Mouse (Mus musculus): ENCODE measurements around the gene Dqx1. TPM values are rescaled to one million over a fixed set of nuclear protein-coding genes. Genes with fewer than 3 reads are reported as not detected.

Gene Dqx1
- polyA plus RNA-seq, 1 experiment from 2014 or later = 1.4 TPM

DNA sequence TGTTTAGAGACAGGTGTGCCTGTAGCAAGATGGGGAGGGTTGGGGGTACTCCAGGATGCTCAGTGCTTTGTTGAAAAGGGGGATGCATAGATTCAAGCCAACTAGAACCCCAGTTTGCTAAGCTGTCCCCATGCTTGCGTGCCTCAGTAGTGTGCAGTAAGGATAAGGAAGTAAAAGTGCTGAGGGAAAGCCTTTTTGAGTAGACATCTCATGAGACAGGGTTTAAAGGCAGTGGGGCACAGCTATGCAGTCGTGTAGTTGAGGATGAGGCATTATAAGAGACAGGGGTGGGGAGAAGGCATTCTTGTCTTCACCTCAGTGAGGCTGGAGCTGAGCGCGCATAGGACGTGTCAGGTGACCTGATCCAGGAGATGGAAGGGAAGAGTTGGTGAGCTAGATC, 17.0 kb upstream of the Dqx1 start:
- 75% methylated on average over 5 of the region's 5 CpGs for WGBS
- Histone ChIP-seq H3K9ac (ENCODE audit: low read length) (no peak overlapping the region), H3K4me3 (ENCODE audit: low read depth, low read length) (no peak overlapping the region), H3K4me1 (ENCODE audit: control insufficient read depth, insufficient read depth, low read length) (no peaks in the 10 kb centered on the region), H3K27me3 (ENCODE audit: control insufficient read depth, insufficient read depth, low read length) (no peaks in the 10 kb centered on the region), H3K9me3 (ENCODE audit: control insufficient read depth, low read length) (no peaks in the 10 kb centered on the region), H3K36me3 (ENCODE audit: control insufficient read depth, insufficient read depth, low read length) (no peaks in the 10 kb centered on the region), H3K4me2 (ENCODE audit: low read depth) (no peak overlapping the region), H3K27ac (ENCODE audit: low read depth, low read length) (no peak overlapping the region)
- ATAC-seq (ENCODE audit: insufficient read depth, low FRiP score, low TSS enrichment) (no peak), DNase-seq (ENCODE audit: low spot score) (no peak)

DNA sequence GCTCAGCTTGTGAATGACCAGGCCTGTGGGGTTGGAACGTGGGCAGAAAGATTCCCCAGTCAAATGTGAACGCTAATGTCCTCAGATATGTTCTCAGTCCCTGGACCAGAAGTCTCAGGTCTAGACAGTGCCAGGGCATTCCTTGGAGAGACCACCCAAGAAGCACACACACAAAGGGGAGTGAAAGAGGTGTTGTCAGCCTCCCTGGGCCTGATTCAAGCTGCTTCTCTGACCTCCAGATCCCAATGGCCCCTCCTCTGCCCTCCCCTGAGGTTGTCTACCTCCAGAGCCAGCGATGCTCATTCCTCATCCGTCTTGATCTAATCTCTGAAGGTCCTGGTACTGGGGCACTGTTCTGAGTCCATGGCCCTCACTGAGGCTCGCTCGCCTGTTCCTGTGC, 14.1 kb upstream of the Dqx1 start:
- Histone ChIP-seq H3K36me3 (ENCODE audit: control insufficient read depth, insufficient read depth, low read length) (no peaks in the 10 kb centered on the region), H3K4me1 (ENCODE audit: control insufficient read depth, insufficient read depth, low read length) (no peaks in the 10 kb centered on the region), H3K9me3 (ENCODE audit: control insufficient read depth, low read length) (no peaks in the 10 kb centered on the region), H3K4me3 (ENCODE audit: low read depth, low read length) (no peak overlapping the region), H3K9ac (ENCODE audit: low read length) (no peak overlapping the region), H3K27ac (ENCODE audit: low read depth, low read length) (no peak overlapping the region), H3K27me3 (ENCODE audit: control insufficient read depth, insufficient read depth, low read length) (no peaks in the 10 kb centered on the region), H3K4me2 (ENCODE audit: low read depth) (no peak overlapping the region)
- ATAC-seq (ENCODE audit: insufficient read depth, low FRiP score, low TSS enrichment) (no peak), DNase-seq (ENCODE audit: low spot score) (no peak)
- 76% methylated on average over 6 of the region's 6 CpGs for WGBS

DNA sequence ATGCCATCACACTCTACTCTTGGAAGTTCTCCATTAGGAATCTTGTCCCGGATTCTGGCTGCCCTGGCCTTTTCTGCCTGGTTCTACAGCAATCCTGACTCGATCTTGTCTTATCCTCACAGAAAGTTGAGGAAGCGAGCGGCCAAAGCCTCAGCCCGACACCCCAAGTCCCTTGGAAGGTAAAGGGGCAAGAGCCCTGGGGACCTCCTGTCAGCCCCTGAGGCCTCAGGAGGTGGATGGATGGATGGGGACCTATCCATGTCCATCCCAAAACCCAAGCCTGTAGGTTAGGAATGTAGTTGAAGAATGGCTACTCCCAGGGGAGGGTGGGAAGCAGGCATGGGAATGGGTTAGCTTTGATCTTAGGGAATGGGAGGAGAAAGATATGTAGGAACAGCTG, 13.7 kb upstream of the Dqx1 start:
- ATAC-seq (ENCODE audit: insufficient read depth, low FRiP score, low TSS enrichment) = no peak
- 85% methylated on average over 5 of the region's 5 CpGs for WGBS
- H3K9me3 ChIP-seq (ENCODE audit: control insufficient read depth, low read length) = no peaks in the 10 kb centered on the region

DNA sequence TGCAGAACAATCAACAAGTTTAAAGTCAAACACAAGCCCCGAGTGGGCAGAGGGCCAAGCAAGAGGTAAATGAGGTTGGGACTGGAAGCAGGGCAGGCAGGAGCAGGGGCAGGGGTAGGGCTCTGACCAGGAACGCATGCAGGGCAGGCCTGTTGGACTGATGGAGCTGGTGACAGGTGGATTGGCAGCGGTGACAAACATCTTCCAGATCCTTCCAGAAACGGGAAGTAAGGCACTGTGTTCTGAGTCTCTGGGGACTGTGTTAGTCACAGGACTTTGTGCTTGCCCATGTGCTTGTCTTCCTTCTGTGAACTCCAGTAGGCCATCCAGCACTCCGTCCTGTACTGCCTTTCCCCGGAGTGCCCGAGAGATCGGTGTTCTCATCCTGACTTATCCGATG, 12.9 kb upstream of the Dqx1 start:
- H3K36me3 ChIP-seq (ENCODE audit: control insufficient read depth, insufficient read depth, low read length) = no peaks in the 10 kb centered on the region
- no peak overlapping the region for H3K9ac ChIP-seq (ENCODE audit: low read length)
- WGBS = 73% methylated on average over 9 of the region's 9 CpGs
- H3K27ac ChIP-seq (ENCODE audit: low read depth, low read length) = no peak overlapping the region
- ATAC-seq (ENCODE audit: insufficient read depth, low FRiP score, low TSS enrichment) (no peak), DNase-seq (ENCODE audit: low spot score) (no peak)
- no peak overlapping the region for H3K4me3 ChIP-seq (ENCODE audit: low read depth, low read length)
- H3K9me3 ChIP-seq (ENCODE audit: control insufficient read depth, low read length) = no peaks in the 10 kb centered on the region
- H3K27me3 ChIP-seq (ENCODE audit: control insufficient read depth, insufficient read depth, low read length) = no peaks in the 10 kb centered on the region
- H3K4me1 ChIP-seq (ENCODE audit: control insufficient read depth, insufficient read depth, low read length) = no peaks in the 10 kb centered on the region
- no peak overlapping the region for H3K4me2 ChIP-seq (ENCODE audit: low read depth)

More for the DNA sequence above, 13.7 kb upstream of the Dqx1 start:
- H3K4me3 ChIP-seq (ENCODE audit: low read depth, low read length) = no peak overlapping the region
- no peak overlapping the region for H3K4me2 ChIP-seq (ENCODE audit: low read depth)
- no peaks in the 10 kb centered on the region for H3K4me1 ChIP-seq (ENCODE audit: control insufficient read depth, insufficient read depth, low read length)
- H3K9ac ChIP-seq (ENCODE audit: low read length) = no peak overlapping the region
- no peak for DNase-seq (ENCODE audit: low spot score)
- no peaks in the 10 kb centered on the region for H3K27me3 ChIP-seq (ENCODE audit: control insufficient read depth, insufficient read depth, low read length)
- no peak overlapping the region for H3K27ac ChIP-seq (ENCODE audit: low read depth, low read length)
- H3K36me3 ChIP-seq (ENCODE audit: control insufficient read depth, insufficient read depth, low read length) = no peaks in the 10 kb centered on the region

DNA sequence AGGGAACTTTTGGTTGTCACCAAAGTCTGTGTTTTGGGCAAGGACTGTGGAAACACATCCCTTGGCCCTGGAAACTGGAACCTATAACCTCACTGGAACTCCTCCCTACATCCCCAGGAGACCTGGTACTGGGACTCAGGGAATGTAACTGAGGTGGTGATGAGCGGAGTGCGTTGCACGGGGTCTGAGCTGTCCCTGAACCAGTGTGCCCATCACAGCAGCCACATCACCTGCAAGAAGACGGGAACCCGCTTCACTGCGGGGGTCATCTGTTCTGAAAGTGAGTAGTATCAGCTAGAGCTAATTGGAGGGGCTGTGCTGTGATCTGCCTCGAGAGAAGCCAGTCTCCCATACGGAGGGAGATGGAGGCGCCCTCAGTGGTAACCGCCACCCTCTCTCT, 8.3 kb upstream of the Dqx1 start:
- 70% methylated on average over 10 of the region's 10 CpGs for WGBS
- no peak for DNase-seq (ENCODE audit: low spot score)

DNA sequence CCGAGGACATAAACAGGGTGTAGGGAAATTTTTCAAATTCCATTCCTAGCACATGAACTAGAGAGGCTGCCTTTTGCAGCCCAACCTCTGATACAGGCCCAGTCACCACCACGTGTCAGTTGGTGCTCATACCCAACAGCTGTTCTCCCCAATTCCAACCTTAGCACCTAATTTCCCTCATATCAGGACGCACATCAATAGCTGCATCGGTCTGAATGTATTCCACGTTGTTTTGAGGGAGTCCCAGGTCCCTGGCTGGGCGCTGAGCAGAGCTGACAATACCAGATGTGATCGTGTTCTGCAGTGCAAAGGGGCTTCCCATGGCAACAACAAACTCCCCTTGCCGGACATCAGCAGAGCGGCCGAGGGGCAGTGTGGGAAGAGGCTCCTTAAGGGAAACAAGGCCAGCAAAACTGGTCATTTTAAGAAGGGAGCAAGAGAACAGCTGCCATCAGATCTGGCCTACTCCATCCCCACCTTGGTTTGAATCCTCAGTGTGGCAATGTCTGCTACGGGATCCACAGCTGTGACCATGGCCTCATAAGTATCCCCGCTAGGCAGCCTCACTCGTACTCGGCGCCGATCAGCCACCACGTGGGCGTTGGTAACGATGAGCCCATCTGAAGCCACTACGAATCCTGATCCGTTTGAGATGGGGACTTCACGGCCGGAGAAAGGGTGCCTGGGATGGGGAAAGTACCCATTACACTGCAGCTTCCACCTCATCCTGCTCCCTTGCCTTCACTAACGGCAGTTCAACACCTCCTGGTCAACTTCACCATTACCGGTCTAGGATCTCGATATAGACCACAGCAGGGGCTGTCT, 4.3 kb upstream of the Dqx1 start:
- Histone ChIP-seq H3K4me2 (ENCODE audit: low read depth) (peak overlapping the region; percentile 87), H3K4me1 (ENCODE audit: control insufficient read depth, insufficient read depth, low read length) (peaks cover 15% of the 10 kb centered on the region), H3K9me3 (ENCODE audit: control insufficient read depth, low read length) (no peaks in the 10 kb centered on the region), H3K27ac (ENCODE audit: low read depth, low read length) (0 out of 2 replicates have a peak overlapping the region, but pooled peaks have one; percentile 17), H3K27me3 (ENCODE audit: control insufficient read depth, insufficient read depth, low read length) (no peaks in the 10 kb centered on the region), H3K36me3 (ENCODE audit: control insufficient read depth, insufficient read depth, low read length) (peaks cover 3% of the 10 kb centered on the region), H3K9ac (ENCODE audit: low read length) (peak overlapping the region; percentile 92), H3K4me3 (ENCODE audit: low read depth, low read length) (peak overlapping the region; percentile 96)
- DNase-seq (ENCODE audit: low spot score) (peak; percentile 60), ATAC-seq (ENCODE audit: insufficient read depth, low FRiP score, low TSS enrichment) (peak; percentile 4; the same call in 1 of the 2 replicates)
- WGBS = 3% methylated on average over 26 of the region's 26 CpGs

More for the DNA sequence above, 8.3 kb upstream of the Dqx1 start:
- no peak overlapping the region for H3K27ac ChIP-seq (ENCODE audit: low read depth, low read length)
- peaks cover 3% of the 10 kb centered on the region; the same call in 1 of the 2 replicates for H3K36me3 ChIP-seq (ENCODE audit: control insufficient read depth, insufficient read depth, low read length)
- H3K9ac ChIP-seq (ENCODE audit: low read length) = no peak overlapping the region
- no peaks in the 10 kb centered on the region for H3K9me3 ChIP-seq (ENCODE audit: control insufficient read depth, low read length)
- peaks cover 9% of the 10 kb centered on the region for H3K4me1 ChIP-seq (ENCODE audit: control insufficient read depth, insufficient read depth, low read length)
- H3K4me2 ChIP-seq (ENCODE audit: low read depth) = no peak overlapping the region
- no peak overlapping the region for H3K4me3 ChIP-seq (ENCODE audit: low read depth, low read length)
- ATAC-seq (ENCODE audit: insufficient read depth, low FRiP score, low TSS enrichment) = no peak
- no peaks in the 10 kb centered on the region for H3K27me3 ChIP-seq (ENCODE audit: control insufficient read depth, insufficient read depth, low read length)

DNA sequence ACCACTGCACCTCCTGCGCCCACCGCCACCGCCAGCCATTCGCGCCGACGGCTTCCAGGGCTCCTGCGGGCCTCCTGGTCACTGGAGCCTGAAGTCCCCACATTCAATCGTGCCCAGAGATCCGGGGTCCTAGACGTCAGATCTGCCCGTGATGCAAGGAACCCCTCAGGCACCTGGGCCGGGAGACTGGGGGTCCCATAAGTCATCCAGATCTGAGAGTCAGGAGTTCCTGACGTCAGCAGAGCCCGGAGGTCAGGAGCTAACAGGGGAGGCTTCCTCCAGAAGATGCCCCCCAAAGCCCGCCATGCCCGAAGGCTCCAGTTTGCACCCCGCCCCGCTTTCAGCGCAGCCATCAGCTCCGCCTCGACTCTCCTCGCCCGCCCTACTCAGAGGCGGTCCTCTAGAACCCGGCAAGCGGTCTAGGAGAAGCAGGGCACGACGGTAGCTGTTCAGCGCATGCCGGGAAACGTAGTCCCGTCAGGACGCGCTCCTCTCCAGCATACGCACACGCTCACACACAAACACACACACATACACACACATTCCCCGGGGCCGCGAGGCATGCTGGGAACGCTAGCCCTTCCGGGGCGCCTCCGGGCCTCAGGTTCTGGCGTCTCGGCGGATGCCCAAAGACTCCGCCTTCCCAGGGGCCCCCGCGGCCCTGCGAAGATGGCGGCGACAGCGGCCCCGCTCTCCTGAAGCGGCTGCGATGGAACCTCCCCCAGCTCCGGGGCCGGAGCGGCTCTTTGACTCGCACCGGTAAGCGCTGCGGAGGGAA, 3.4 kb upstream of the Dqx1 start, which contains the start of gene Aup1:
Gene Aup1 (plus strand): TSS at position 448 of the 778 bp plus-strand sequence.
- Histone ChIP-seq H3K9me3 (ENCODE audit: control insufficient read depth, low read length) (no peaks in the 10 kb centered on the region), H3K4me3 (ENCODE audit: low read depth, low read length) (peak within 1 kb of the TSS; percentile 96), H3K27ac (ENCODE audit: low read depth, low read length) (peak within 1 kb of the TSS; percentile 65), H3K4me2 (ENCODE audit: low read depth) (peak within 1 kb of the TSS; percentile 87), H3K4me1 (ENCODE audit: control insufficient read depth, insufficient read depth, low read length) (peaks cover 15% of the 10 kb centered on the region), H3K9ac (ENCODE audit: low read length) (peak within 1 kb of the TSS; percentile 92), H3K27me3 (ENCODE audit: control insufficient read depth, insufficient read depth, low read length) (no peaks in the 10 kb centered on the region), H3K36me3 (ENCODE audit: control insufficient read depth, insufficient read depth, low read length) (peaks cover 3% of the 10 kb centered on the region)
- under 1% methylated on average over 64 of the region's 64 CpGs for WGBS
- peak; percentile 96 for ATAC-seq (ENCODE audit: insufficient read depth, low FRiP score, low TSS enrichment)
- peak; percentile 98 for DNase-seq (ENCODE audit: low spot score)

DNA sequence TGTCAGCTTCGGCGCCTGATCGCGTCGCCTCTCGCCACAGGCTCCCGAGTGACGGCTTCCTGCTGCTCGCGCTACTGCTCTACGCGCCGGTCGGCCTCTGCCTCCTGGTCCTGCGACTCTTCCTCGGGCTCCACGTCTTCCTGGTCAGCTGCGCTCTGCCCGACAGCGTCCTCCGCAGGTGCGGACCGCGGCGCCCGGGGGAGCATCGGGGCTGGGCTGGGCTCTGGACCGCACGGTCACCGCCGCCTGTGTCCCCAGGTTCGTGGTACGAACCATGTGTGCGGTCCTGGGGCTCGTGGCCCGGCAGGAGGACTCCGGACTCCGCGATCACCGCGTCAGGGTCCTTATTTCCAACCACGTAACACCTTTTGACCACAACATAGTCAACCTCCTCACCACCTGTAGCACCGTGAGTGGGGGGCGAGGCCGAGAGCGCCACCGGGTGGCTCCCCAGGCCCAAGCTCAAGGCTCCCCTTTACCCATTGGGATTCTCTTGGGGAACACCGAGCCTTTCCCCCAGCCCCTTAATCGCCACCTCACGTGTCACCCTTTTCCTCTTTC, 2.7 kb upstream of the Dqx1 start, which contains the start of gene Htra2:
Gene Htra2 (minus strand): TSS at position 403 of the 561 bp plus-strand sequence.
- Histone ChIP-seq H3K27me3 (ENCODE audit: control insufficient read depth, insufficient read depth, low read length) (no peaks in the 10 kb centered on the region), H3K9me3 (ENCODE audit: control insufficient read depth, low read length) (no peaks in the 10 kb centered on the region), H3K4me2 (ENCODE audit: low read depth) (peak within 1 kb of the TSS; percentile 87), H3K9ac (ENCODE audit: low read length) (peak within 1 kb of the TSS; percentile 92), H3K36me3 (ENCODE audit: control insufficient read depth, insufficient read depth, low read length) (peaks cover 3% of the 10 kb centered on the region), H3K4me1 (ENCODE audit: control insufficient read depth, insufficient read depth, low read length) (peaks cover 15% of the 10 kb centered on the region), H3K27ac (ENCODE audit: low read depth, low read length) (peak within 1 kb of the TSS; percentile 65), H3K4me3 (ENCODE audit: low read depth, low read length) (peak within 1 kb of the TSS; percentile 96)
- under 1% methylated on average over 50 of the region's 50 CpGs for WGBS
- DNase-seq (ENCODE audit: low spot score) = no peak
- ATAC-seq (ENCODE audit: insufficient read depth, low FRiP score, low TSS enrichment) = peak; percentile 51
